Mouse (Mus musculus) urinary bladder, adult 18-20 months (tissue): ENCODE results near the gene Tbck.

ENCODE experiments used
- DNase-seq, 2 experiments: peaks; one replicate each; pipeline ENCODE4 v3.0.0; 2022; ENCODE audit warnings: low spot score in 2 of 2, mixed read lengths in 2 of 2

The Tbck gene

GRCm38 (mm10) chr3:132831179-132831873 is 147.4 kb downstream of the Tbck start:
- no peak for DNase-seq

GRCm38 (mm10) chr3:132835118-132835794 is 151.3 kb downstream of the Tbck start:
- DNase-seq, result no peak

- no peak for DNase-seq
Observed at GRCm38 (mm10) chr3:132837134-132837533, 153.2 kb downstream of the Tbck start.

- no peak for DNase-seq
Observed at GRCm38 (mm10) chr3:132838656-132839417, 154.9 kb downstream of the Tbck start.

- no peak for DNase-seq
Observed at GRCm38 (mm10) chr3:132839516-132839915, 155.6 kb downstream of the Tbck start.

GRCm38 (mm10) chr3:132842676-132843075 is 158.7 kb downstream of the Tbck start:
- DNase-seq, result no peak

- DNase-seq, result no peak
Observed at GRCm38 (mm10) chr3:132849669-132850068, 165.7 kb downstream of the Tbck start.

- DNase-seq, result no peak
Observed at GRCm38 (mm10) chr3:132850431-132850830, 166.5 kb downstream of the Tbck start.

- DNase-seq, result no peak
Observed at GRCm38 (mm10) chr3:132851417-132851816, 167.5 kb downstream of the Tbck start.

GRCm38 (mm10) chr3:132851841-132852728 is 168.1 kb downstream of the Tbck start:
- no peak for DNase-seq

GRCm38 (mm10) chr3:132854271-132854670 is 170.3 kb downstream of the Tbck start:
- no peak for DNase-seq

GRCm38 (mm10) chr3:132855458-132856212 is 171.7 kb downstream of the Tbck start:
- no peak for DNase-seq

GRCm38 (mm10) chr3:132856651-132857050 is 172.7 kb downstream of the Tbck start:
- no peak for DNase-seq

- DNase-seq, result no peak
Observed at GRCm38 (mm10) chr3:132858849-132859248, 174.9 kb downstream of the Tbck start.

- DNase-seq, result no peak
Observed at GRCm38 (mm10) chr3:132859573-132859972, 175.6 kb downstream of the Tbck start.

- DNase-seq, result no peak
Observed at GRCm38 (mm10) chr3:132860796-132861195, 176.9 kb downstream of the Tbck start.

GRCm38 (mm10) chr3:132863843-132864242 is 179.9 kb downstream of the Tbck start:
- DNase-seq, result no peak

GRCm38 (mm10) chr3:132864329-132864919 is 180.5 kb downstream of the Tbck start:
- no peak for DNase-seq

- DNase-seq, result no peak
Observed at GRCm38 (mm10) chr3:132864986-132865385, 181.0 kb downstream of the Tbck start.

- no peak for DNase-seq
Observed at GRCm38 (mm10) chr3:132865596-132865995, 181.7 kb downstream of the Tbck start.
